Mouse (Mus musculus) thymus, postnatal 4 days (tissue): ENCODE data around the gene Ces2b.
"Not testable (repeated sequence)": the region's sequence is repeated elsewhere in the genome, so short reads cannot be mapped to it uniquely, and the experiment has no call there.

ENCODE experiments used
- DNase-seq: peaks from one replicate; pipeline ENCODE4 v3.0.0; 2021

The Ces2b gene

DNA sequence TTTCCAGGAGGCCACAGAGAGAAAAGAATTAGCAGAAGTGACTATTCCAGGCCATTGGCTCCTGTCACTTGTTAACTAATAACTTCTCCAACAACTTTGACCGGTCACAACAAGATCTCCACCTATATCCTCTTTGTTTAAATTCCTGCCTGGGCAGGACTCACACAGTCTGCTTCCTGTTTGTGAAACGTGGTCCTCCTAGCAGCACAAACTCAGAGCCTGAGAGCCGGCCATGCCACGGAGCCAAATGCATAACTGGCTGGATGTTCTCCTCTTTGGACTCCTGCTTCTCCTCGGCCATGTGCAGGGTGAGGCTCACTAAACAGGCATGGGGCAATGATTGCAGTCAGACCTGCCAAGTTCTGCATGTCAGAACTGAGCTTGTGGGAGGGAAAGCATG, at the start of gene Ces2b:
TSS of gene Ces2b (plus strand) at position 133 of the 400 bp plus-strand sequence.
- no peak for DNase-seq

DNA sequence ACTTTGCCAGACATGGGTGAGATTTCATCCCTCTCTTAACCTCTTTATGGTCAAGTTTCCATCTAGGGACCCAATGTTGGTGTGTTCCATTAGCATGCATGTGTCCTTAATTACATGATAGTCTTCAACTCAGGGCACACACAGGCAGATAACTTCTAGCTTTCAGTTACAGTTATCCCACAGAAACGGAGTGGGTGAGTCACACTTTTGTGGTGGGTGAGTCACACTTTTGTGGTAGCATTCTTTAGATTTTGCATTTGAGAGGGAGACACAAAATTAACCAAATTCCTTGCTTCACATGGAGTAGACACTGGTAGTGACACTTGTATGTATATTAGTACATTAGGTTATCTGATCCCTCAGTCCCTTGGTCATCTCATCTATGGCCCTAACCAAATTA, 44.3 kb upstream of the Ces2b start:
- DNase-seq = no peak

DNA sequence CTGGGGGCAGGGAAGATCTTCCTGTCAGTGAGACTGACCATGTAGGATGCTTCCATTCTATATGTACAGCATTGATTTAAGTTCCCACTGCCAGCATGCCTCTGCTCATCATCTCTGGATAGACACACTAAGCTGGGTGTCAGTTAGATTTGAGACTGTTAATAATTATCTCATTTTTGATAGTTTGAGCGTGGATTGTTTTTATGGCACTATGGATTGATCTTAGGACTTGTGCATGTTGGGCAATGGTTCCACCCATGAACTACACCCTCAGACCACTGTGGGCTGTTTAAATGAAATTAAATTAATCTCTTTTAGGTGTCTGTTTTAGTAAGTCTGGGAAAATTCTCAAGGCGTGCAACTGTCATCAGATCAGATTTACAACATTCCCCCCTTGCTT, 42.4 kb upstream of the Ces2b start:
- no peak for DNase-seq

DNA sequence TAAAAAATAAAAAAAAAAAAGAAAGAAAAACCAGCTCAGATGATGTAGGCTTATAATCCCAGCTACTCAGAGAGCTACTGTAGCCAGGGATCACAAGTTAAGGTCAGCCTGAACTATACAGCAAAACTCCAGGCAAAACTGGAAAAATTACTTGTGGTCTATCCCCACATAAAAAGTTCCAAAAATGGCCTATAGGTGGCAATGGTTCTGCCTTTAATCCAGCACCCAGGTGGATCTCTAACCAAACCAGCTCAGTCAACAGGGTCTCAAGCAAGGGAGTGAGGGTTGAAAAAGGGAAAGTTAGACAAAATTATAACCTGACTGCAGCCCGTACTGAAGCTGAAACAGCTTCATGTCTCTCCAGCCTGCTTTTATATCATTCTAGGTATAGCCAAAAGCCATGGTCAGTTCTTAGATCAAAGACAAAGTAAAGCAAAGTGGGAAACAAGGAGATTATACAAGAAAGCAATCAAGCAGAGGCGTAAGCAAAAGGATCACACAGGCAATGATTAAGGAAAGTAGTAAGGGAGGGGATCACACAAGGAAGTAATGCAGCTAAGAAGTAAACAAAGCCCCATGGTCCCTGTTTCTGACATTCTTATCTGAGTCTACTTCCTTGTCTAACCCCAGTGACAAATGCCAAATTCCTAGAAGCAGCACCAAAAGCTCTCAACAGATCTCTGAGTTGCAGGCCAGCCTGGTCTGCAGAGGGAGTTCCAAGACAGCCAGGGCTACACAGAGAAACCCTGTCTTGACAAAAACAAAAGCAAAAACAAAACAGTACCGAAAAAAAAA, 41.3 kb upstream of the Ces2b start:
- DNase-seq = peak; percentile 14

DNA sequence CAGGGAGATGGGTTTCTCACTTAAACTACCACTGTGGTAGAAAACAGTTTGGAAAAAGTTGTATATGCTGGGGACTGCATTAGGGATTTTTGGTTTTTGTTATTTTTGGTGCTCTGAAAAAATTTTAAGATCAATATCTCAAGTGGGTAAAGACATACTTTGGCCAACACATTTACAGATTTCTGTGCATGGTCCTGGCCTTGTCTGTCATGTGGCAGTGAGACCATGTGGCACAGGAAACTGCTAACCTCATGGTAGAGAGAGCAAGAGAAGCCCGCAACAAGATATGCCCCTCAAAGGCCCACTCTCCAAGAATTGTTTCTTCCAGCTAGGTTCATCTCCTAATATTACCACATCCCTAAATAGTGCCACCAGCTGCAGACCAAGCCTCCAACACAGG, 32.0 kb upstream of the Ces2b start:
- no peak for DNase-seq

DNA sequence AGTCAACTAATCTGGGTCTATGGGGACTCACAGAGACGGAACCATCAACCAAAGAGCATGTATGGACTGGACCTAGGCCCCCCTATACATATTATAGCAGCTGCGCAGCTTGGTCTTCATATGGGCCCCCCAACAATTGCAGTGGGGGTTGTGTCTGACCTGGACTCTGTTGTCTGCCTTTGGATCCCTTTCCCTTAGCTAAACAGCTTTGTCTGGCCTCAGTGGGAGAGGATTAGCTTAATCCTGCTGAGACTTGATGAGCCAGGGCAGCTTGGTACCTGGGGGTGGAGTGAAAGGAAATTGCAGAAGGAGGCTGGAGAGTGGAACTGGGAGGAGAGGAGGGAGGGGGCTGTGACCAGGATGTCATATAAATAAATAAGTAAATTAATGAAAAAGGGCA, 25.2 kb upstream of the Ces2b start:
- no peak for DNase-seq

DNA sequence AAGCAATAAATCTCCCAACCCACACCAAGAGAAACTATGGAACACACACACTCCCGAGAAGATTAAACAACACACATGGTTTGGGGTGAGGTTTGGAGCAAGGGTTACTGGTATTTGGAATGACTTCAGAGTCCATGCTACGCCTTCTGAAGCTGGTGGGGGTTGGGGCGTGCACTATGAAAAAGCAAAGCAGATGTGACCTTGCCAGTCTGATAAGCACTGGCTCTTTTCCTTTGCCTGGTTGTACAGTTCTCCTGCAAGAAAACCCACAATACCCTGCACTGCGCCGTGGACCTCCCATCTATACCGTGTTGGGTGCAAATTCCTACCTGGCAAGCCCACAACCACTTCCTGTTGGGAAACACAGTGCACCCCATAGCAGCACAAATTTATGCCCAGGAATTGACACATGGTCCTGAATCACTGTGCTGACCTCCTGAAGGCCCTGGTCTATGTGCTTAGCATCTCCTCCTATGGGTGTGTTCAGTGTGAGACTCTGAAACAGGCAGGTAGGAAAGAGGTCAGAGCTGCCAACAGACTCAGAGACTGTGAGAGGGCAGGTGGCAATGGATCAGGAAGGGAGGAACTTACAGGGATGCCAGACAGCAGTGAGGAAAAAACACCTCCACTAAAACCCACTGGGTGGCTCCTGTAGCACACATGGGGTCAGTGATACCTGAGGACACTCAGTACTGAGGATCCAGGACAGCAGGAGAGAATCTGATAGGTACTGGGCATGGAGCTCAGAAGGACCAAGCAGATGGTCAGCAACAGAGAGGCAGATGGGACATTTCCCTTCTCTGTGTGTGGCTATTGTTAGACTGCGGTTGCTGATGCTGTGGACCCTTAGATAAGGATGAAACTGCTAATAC, 22.6 kb upstream of the Ces2b start:
- DNase-seq = no peak

DNA sequence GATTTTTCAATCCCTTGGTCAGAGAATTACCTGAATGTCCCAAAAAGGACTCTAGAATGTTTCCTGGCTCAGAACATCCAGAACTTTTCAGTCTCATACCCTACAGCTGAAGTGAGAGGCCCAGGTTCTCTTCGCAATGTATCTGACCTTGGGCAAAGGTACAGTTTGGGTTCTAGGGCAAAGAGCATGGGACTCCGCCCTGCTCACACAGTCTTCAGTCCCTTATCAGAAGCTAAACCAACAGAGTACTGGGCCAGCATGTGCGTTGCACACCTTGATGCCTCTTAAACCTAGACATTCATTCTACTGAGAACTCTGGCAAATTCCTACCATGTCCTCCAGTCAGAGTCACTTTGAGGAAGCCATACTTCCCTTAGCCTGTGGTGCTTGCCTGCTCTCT, 21.9 kb upstream of the Ces2b start:
- no peak for DNase-seq

DNA sequence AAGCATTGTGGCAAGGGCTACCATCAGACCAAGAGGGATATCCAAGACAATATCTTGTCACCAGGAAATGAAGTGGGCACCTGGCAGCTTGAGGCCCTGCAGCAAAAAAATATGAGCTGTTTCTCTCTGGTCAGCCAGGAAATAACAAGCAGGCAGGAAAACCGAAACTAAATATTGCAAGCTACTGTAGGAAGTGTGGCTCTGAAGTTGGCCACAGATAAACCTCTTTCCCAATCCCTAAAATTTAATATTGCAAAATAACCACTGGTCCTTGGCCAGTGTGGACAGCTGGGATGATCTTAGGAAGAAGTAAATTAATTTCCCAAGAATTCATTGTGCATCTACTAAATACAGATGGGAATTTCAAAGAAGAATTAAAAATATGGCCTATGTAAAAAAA, 4.5 kb upstream of the Ces2b start:
- no peak for DNase-seq

DNA sequence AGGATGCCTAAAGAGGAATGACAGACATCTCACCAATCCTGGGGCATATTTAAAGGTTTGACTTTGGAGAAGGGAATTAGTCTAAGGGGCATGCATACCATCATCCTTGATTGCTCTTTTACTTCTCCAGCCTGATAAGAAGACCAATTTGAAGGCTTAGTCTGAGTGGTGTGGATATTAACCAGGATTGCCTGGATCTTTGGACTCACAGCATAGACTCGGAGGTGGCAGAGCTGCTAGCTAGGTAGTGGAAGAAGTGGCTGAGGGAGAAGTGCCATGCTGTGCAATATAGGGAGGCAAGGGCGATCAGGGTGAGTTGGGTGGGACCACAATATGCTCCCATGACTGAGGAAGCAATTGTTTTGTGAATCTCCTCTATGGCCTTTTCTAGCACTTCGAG, 3.2 kb upstream of the Ces2b start:
- no peak for DNase-seq

DNA sequence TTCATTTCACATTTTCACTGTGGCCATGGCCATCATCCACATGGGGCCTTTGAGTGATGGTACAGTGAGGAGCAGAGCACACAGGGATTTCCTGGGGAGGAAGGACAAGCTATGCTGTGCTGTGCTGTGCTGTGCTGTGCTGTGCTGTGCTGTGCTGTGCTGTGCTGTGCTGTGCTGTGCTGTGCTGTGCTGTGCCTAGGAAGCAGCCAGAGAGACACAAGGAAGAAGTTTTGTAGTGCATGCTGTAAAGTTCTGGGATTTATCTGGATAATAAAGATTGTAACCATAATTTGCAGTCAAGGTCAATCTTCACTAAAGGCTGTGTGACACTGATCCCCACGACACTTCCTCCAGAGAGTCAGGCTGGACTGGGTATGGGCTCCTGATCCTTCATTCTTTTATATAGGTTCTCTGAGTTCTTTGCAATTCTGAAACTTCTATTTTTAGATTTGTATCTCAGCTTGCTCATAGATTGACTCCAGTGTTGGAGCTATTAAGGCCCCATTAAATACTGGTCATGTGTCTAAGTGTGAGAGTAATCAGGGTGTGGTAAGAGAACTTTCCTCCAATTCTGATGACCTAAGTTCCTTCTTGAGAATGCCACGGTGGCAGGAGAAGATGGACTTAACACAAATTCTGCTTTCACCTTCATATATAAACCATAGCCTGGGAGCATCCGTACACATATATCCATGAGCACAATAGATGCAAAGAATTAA, 10.1 kb downstream of the Ces2b start:
- DNase-seq = no peak

DNA sequence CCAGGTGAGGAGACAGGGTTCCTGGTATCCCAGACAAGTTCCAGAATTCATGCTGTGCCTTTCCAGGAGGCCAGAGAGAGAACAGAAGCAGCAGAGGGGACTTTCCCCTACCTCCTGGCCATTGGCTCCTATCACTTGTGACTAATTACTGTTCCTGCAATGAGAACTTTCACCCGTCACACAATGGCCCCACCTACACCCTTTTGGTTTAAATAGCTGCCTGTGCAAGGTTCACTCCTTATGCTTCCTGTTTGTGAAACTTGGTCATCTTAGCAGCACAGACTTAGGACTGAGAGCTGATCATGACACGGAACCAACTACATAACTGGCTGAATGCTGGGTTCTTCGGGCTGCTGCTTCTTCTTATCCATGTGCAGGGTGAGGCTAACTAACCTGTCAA, 15.5 kb downstream of the Ces2b start, which contains the start of gene Ces2c:
TSS of gene Ces2c (plus strand) at position 238 of the 400 bp plus-strand sequence.
- DNase-seq = no peak

DNA sequence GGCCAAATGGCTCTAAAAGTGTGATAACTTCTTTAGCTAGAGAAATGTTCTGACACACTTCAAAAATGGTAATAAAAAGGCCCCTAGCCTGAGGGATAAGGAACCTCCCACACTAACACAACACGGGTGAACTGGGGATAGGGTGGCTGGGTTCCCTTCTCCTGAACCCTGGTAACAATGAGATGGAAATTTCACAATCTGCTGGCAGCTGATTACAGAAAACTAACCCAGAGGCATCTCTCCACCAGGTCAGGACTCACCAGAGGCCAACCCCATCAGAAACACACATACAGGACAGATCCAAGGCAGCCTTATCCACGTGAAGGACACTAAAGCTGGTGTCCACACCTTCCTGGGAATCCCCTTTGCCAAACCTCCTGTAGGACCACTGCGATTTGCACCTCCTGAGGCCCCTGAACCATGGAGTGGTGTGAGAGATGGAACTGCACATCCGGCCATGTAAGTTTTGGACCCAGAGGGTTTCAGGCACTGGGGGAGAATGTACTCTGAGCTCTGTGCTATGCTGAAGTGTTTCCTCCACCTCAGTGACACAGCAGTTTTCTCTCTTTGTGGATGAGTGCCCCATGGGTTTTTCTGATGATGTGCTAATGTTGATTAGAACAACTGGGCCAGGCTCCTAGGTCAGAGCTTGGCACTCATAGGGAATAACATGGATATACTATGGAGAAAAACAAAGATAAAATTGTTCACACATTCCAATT, 16.5 kb downstream of the Ces2b start:
- no peak for DNase-seq

DNA sequence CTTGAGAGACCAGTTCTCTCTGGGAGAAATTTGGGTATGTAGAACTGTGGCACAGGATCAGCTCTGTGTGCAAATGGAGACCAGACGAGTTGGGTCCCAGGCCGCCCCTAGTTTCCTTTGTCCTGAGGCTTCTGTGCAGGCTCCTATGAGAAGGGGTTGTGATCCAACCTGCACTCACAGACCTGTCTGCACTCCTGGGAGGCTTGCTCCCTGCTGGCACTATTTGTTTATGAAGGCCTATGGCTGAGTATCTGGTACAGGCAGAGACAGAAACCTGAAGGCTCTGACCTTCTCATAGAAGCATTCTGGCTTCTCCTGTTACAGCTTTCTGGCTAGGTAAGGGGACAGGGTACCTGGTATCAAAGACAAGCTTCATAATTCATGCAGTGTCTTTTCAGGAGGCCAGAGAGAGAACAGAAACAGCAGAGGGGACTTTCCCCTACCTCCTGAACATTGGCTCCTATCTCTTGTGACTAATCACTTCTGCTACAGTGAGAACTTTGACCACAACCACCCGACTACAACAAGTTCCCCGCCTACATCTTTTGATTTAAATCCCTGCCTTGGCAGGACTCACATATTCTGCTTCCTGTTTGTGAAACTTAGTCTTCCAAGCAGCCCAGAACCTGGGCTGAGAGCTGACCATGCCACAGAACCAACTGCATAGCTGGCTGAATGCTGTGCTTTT, 35.6 kb downstream of the Ces2b start:
- not testable (repeated sequence) for DNase-seq

DNA sequence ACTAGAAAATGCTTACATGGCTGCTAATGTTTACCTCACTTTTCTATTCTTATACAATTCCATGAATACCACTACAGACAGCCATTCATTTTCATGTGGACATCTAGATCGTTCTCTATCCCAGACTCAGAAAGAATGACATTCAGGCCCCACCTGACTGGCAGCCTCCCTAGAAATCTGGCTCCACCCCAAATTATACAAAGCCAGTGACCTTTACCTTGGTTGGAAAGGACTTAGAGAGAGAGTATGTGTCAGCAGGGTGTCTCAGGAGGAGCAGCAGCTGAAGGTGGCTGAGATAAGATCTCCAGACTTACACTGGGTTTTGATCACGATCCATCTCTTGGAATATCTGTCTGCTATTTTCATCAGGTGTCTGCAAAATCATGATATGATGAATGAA, 37.5 kb downstream of the Ces2b start:
- DNase-seq = not testable (repeated sequence)

DNA sequence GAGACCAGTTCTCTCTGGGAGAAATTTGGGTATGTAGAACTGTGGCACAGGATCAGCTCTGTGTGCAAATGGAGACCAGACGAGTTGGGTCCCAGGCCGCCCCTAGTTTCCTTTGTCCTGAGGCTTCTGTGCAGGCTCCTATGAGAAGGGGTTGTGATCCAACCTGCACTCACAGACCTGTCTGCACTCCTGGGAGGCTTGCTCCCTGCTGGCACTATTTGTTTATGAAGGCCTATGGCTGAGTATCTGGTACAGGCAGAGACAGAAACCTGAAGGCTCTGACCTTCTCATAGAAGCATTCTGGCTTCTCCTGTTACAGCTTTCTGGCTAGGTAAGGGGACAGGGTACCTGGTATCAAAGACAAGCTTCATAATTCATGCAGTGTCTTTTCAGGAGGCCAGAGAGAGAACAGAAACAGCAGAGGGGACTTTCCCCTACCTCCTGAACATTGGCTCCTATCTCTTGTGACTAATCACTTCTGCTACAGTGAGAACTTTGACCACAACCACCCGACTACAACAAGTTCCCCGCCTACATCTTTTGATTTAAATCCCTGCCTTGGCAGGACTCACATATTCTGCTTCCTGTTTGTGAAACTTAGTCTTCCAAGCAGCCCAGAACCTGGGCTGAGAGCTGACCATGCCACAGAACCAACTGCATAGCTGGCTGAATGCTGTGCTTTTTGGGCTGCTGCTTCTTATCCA, 55.0 kb downstream of the Ces2b start:
- not testable (repeated sequence) for DNase-seq
